Mouse (Mus musculus): ENCODE data around the gene Atp2a2. TPM values are rescaled to one million over a fixed set of nuclear protein-coding genes. Genes with fewer than 3 reads are reported as not detected.
"Not testable (repeated sequence)": the region's sequence is repeated elsewhere in the genome, so short reads cannot be mapped to it uniquely, and the experiment has no call there.

Gene Atp2a2
- total RNA-seq, 2 experiments from 2014 or later: 10,772 to 12,207 TPM

DNA sequence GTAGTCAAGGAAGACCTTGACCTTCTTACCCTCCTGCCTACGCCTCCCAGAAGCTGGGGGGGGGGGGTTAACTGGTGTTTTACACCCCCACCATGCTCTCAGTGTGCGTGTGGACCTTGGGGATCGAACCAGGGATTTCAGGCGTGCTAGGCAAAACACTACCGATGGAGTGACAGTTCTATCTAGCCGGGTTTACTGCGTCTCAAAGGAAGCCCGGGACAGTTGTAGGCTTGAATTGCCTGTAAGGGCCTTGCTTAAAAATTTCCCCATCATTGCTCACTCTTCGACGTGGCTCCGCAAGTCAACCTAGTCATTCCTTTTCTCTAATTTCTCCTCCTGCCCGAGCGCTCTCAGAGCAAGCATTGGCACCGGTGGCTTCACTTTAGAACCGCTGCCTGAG is 78.9 kb downstream of the Atp2a2 start:
- intact Hi-C loops (cut with DNase I): no loop called here
- DNase-seq (ENCODE audit: low spot score): no peak

GRCm38 (mm10) chr5:122422071-122422964 is 79.7 kb downstream of the Atp2a2 start:
- intact Hi-C loops (cut with DNase I): no loop called here

DNA sequence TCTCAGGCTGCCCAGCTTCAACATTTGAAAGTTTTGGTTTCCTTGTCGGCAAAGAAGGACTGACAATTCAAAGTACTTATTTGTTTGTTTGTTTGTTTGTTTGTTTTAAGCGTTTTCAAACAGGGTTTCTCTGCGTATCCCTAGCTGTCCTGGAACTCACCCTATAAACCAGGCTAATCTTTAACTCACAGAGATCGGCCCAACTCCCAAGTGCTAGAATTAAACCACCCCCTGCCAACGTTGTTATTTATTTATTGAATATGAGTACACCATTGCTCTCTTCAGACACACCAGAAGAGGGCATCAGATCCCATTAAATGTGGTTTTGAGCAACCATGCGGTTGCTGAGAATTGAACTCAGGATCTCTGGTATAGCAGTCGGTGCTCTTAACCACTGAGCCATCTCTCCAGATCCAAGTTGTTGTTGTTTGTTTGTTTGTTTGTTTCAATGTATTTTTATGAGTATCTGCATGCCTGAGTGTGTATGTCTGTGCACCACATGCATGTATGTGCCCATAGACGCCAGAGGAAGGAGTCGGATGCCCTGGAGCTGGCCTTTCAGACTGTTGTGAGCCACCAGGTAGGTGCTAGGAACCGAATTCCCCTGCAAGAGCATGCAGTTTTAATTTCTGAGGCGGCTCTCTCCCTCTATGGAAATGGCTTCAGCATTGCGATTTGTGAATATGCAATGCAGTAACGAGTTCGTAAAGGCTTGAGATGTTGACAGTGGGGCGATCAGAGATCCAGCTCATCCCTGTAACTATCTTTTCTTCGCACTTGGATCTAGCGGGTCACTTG is 80.6 kb downstream of the Atp2a2 start, which contains the start of gene Anapc7:
Gene Anapc7, plus strand, starts transcription at position 423 of the 798 bp plus-strand sequence.
- intact Hi-C loops (cut with DNase I): no loop called here
- no peak for DNase-seq (ENCODE audit: low spot score)

More at GRCm38 (mm10) chr5:122422071-122422964, 79.7 kb downstream of the Atp2a2 start:
- DNase-seq (ENCODE audit: low spot score): peak; percentile 77

DNA sequence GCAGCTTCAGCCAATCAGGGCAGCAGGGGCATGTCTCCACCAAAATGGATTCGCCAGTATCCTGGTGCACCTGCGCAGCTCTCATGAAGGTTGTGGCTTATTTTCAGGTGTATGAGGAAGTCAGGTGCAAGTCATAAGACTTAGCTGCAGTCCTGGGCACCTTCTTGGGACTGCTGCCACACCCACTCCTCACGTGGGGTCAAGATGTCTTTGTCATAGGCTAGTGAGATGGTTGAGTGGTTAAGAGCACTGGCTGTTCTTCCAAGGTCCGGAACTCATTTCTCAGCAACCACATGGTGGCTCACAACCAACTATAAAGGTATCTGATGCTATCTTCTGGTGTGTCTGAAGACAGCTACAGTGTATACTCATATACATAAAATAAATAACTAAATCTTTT is 81.3 kb downstream of the Atp2a2 start:
- intact Hi-C loops (cut with DNase I); DNase-seq (ENCODE audit: low spot score): not testable (repeated sequence)

DNA sequence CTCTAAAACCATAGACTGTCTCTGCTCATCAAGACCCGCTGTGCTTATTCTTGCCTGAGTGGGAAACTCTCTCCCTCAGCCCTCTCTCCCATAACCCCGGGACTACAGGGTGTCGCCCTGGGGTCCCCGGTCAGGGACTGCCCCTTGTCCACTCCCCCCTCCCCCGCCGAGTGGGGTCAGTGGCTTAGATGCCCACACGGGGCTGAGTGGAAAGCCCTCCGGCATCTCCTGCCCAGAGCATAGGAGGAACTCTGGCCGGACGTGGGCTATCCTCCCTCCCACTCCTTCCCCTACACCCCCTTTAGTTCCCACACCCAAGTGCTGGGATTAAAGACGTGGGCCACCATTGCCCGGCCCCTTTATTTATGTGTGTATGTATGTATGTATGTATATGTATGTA is 86.6 kb downstream of the Atp2a2 start:
- intact Hi-C loops (cut with DNase I): no loop called here
- DNase-seq (ENCODE audit: low spot score): no peak

DNA sequence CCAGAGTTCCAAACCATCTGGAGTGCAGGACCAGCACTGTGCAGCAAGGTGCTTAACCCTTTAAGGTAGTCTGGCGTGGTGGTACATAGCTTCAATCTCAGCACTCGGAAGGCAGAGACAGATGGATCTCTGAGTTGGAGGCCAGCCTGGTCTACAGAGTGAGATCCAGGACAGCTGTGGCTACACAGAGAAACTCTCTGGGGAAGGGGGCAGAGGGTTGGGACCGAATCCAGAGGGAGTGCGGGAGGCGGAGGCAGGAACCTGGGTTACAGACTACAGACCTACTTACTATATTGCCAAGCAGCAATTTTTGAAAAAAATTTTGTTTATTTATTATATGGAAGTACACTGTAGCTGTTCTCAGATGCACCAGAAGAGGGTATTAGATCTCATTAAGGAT is 87.7 kb downstream of the Atp2a2 start:
- intact Hi-C loops (cut with DNase I): no loop called here

GRCm38 (mm10) chr5:122412826-122413225 is 89.2 kb downstream of the Atp2a2 start:
- intact Hi-C loops (cut with DNase I): no loop called here

More for the DNA sequence above, 87.7 kb downstream of the Atp2a2 start:
- DNase-seq (ENCODE audit: low spot score): no peak

GRCm38 (mm10) chr5:122411892-122412291 is 90.1 kb downstream of the Atp2a2 start:
- intact Hi-C loops (cut with DNase I): no loop called here
- no peak for DNase-seq (ENCODE audit: low spot score)

More at GRCm38 (mm10) chr5:122412826-122413225, 89.2 kb downstream of the Atp2a2 start:
- DNase-seq (ENCODE audit: low spot score): peak; percentile 42

DNA sequence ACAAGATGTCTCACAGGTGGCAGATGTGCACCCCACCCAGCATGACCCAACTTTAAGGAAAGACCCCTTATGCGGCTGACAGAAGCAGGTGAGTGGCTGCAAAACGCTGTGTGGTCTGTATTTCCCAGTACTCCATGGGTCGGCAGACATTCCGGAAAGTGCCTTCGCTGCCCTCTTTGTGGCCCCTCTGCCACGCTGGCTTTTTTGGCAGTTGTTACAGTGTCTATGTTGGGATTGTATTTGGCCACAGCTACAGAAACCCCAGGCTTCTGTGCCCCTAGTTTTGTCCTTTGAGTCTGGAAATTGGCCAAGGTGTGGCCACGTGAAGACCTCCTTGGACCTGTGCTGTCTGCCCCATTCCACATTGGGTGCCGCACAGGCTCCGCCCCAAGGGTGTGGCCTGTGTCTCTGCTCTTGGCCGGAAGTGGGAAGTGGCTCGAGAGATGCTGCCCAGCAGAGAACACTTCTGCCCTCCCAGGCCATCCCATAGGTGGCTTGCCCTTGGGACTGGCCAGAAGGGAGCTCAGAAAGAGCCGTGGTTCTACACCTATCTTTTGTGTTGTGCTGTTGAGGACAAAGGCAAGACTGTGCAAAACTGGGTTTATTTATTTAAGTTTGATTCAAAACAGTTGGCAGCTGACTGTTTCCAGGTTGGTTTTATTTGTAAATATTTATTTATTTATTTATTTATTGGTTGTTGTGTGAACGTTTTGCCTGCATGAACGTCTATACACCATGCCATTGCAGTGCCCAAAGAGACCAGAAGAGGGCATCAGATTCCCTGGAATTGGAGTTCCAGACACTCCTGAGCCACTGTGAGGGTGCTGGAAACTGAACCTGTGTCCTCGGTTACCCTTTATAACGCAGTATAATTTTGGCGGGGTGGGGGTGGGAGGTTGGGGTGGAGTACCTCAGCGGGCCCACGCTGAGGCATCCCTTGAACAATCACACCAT is 92.1 kb downstream of the Atp2a2 start:
- no peak for DNase-seq (ENCODE audit: low spot score)
- intact Hi-C loops (cut with DNase I): no loop called here

GRCm38 (mm10) chr5:122405537-122405936 is 96.5 kb downstream of the Atp2a2 start:
- no peak for DNase-seq (ENCODE audit: low spot score)
- intact Hi-C loops (cut with DNase I): no loop called here

Other genes with a start within 250 kb of the Atp2a2 start
- 1 to 10 TPM; 3.5 to 4.7 TPM for gene Tctn1, start 237.8 kb downstream of the Atp2a2 start, total RNA-seq (2021)
- 10 to 100 TPM; 91.3 to 93.5 TPM for gene Pptc7, start 217.9 kb downstream of the Atp2a2 start, total RNA-seq (2021)
- 1 to 10 TPM in 1 of 2 experiments, under 1 TPM in 1; 0.36 to 1.6 TPM for gene Rad9b, start 148.0 kb downstream of the Atp2a2 start, total RNA-seq (2021)
- gene Vps29, start 147.9 kb downstream of the Atp2a2 start, total RNA-seq (2021): 10 to 100 TPM; 82.6 to 89.5 TPM
- 10 to 100 TPM; 22.9 to 26.6 TPM for gene Gpn3, start 130.3 kb downstream of the Atp2a2 start, total RNA-seq (2021)
- gene Fam216a, start 129.9 kb downstream of the Atp2a2 start, total RNA-seq (2021): 10 to 100 TPM; 11.3 to 15.6 TPM
- gene Arpc3, start 110.3 kb downstream of the Atp2a2 start, total RNA-seq (2021): 10 to 100 TPM; 93.0 to 94.1 TPM
- 10 to 100 TPM; 27.3 to 28.1 TPM for gene Anapc7, start 80.5 kb downstream of the Atp2a2 start, total RNA-seq (2021)
- 10 to 100 TPM; 67.4 to 68.3 TPM for gene Ift81, start 112.3 kb upstream of the Atp2a2 start, total RNA-seq (2021)
- gene P2rx7, start 141.7 kb upstream of the Atp2a2 start, total RNA-seq (2021): 1 to 10 TPM; 3.2 to 3.9 TPM
- 10 to 100 TPM; 14.3 to 15.5 TPM for gene P2rx4, start 205.3 kb upstream of the Atp2a2 start, total RNA-seq (2021)